Mouse (Mus musculus): ENCODE data around the gene Lypd9.
"Not testable (repeated sequence)": the region's sequence is repeated elsewhere in the genome, so short reads cannot be mapped to it uniquely, and the experiment has no call there.

Lypd9 gene

GRCm38 (mm10) chr11:58452759-58453158 is at the start of gene Lypd9:
Lypd9 (minus strand) TSS chr11:58452923.
- no peak for DNase-seq

DNA sequence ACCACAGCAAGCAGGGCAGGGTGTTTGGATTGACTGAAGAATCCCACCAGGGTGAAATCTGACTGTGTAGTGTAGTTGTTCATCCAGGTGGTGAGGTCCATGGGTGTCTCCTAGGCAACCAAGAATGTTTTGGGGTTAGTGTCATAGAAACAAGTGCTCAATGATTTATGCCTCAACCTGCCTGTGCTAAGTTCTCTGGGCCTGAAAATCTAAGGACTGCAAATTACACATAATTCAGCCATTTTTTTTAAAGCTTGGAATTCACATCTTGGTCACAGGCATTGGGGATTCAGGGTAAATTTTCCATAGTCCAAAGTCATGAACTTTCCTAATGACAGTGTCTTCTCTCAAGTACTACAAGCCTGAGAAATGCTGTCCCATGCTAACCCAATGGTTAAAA is 49.7 kb upstream of the Lypd9 start, which contains the start of gene Olfr331:
Gene Olfr331, minus strand, starts transcription at position 101 of the 400 bp plus-strand sequence.
- not testable (repeated sequence) for DNase-seq

DNA sequence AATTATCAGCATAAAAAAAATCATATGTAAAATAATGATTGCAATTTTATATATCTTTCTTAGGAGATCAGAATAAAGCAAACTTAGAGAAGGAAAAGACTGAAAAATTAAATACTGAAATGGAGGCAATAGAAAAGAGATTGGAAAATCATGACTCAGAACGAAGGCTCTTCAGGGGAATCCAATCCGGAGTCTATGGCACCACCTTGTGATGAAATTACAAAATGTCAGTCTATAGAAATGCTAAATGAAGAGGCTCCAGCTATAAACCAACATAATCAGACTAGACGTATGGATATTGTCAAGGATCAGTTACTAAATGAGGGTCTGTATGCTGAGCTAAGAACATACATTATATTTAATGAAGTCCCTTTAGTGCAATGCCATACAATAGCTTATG is 46.6 kb upstream of the Lypd9 start:
- no peak for DNase-seq

DNA sequence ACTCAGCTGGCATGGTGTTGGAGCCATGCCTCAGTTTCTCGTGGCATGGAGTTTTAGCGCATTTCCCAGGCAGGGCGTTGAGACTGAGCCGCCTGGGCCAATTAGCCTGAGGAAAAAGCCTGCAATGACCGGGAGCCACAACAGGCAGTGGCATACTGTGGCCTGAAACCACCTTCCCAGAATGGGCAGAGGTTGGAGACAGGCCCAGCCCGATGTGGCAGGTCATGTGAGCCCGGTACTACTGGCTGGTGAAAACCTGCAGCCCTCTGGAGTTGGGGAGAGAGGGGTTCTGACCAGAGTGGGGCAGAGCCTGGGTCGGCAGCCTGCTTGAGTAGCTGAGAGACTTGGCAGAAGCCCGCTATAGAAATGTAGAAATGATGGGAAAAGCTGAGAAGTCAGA is 46.0 kb upstream of the Lypd9 start:
- DNase-seq, result no peak

DNA sequence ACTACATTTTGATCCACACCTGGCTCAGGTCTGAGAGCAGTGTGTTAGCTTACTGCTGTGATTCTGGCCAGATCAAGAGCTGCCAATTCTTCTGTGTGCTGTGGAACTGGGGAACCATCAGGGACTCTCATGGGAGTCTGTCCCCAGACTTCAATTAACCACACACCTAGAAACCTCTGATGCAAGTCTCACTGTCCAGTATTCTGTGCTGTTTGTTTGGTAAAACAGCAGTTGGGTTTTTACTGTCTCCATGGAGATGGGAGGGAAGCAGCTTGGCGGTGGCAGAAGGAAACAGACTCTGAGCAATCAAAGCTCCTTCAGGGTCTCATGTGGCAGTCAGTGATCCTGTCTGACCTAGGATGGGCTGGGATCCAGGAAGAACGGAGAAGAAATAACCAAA is 39.7 kb upstream of the Lypd9 start, which contains the start of gene Olfr332:
Gene Olfr332, minus strand, starts transcription at position 101 of the 400 bp plus-strand sequence.
- DNase-seq, result no peak

GRCm38 (mm10) chr11:58462170-58462569 is 9.4 kb upstream of the Lypd9 start, which contains the start of gene Olfr30:
Olfr30 (minus strand) TSS chr11:58462270.
- no peak for DNase-seq

- no peak for DNase-seq
Observed at GRCm38 (mm10) chr11:58453592-58453991, 869 bp upstream of the Lypd9 start.

GRCm38 (mm10) chr11:58437866-58438265 is 14.9 kb downstream of the Lypd9 start:
- no peak for DNase-seq

DNA sequence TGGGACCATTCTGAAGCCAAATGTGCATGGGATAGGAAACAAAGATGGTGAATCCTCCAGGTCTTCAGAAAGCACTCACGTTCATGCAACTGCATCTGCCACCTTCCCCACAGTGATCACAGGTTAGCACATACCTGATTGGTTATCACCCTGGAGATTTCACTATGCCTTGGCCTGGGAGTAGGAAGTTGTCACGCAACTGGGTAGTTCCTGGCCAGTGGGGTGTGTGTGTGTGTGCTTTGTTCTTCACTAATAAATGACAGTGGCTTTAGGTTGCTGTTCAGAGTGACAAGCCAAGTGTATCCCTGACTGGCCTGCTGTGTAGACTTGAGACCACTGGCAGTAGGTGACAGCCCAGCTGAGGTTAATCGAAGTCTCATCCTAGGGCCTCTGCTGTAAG is 20.5 kb downstream of the Lypd9 start, which contains the start of gene Gm12253:
Gene Gm12253, plus strand, starts transcription at position 301 of the 400 bp plus-strand sequence.
- no peak for DNase-seq

GRCm38 (mm10) chr11:58420815-58421214 is 31.9 kb downstream of the Lypd9 start, which contains the start of gene 1810065E05Rik:
1810065E05Rik (plus strand) TSS chr11:58421111.
- DNase-seq, result no peak

DNA sequence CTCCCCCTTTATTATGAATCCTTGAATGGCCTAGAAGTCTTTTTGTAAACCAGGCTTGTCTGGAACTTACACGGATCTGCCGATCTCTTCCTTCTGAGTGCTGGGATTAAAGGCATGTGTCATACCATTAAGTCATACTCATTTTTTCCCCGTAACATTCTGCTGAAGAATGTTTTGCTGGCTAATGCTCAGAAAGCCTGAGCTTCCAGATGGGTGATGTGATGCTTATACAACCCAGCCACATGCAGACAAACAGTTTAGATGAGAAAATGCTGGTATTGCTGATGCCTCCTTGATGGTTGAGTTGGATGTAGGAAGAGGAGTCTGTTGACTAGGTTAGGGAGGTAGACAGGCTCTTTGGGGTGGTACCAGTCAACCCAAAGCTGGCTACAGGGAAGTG is 34.4 kb downstream of the Lypd9 start:
- no peak for DNase-seq

DNA sequence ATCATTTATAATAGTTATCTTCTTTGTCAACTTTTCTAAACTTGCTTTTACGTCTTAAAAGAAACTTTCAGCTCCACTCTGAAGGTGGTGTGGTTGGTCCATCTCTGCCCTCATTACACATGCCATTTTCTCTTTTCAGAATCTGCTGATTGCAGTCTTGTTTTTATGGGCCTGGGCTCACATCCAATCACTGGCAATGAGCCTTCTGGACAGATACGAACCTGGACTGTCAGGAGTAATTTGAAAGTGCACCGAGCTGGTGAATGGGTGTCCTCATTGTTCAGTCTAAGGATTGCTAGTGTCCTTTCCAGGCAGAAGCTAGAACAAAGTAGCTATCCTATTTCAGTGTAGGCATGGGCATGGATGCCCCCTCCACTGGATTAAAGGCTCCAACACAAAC is 44.7 kb downstream of the Lypd9 start:
- peak in 1 of 2 experiments; percentile 25 for DNase-seq

GRCm38 (mm10) chr11:58400655-58401054 is 52.1 kb downstream of the Lypd9 start:
- no peak for DNase-seq

DNA sequence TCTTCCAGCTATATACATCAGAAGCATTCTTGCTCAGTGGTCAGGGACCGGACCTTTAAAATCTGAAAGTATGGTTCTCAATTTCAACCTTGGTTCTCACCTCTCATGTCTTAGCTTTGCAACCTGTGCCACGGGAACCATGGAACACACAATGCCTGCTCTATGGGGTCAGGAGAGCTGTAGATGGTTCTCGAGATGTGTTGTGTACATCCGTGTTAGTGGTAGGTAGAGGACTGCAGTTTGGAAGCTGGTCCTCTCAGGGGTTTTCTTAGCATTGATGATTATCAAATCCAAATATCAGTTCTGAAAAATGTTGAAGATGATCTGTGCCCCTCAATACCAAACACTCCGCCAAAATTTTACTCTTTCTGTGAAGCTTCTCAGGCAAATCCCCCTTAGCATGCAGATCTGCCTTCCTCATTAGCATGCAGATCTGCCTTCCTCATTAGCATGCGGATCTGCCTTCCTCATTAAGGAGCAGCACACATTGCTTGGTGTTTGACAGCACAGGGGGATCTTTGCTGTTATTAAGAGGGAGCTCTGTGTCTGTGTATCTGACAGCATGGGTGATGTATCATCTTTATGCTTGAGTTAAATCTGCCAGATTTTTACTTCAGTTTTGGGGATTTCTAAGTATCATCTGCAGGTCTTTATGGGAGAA is 52.6 kb downstream of the Lypd9 start:
- DNase-seq, result no peak
